Mouse (Mus musculus) liver, embryonic 16.5 days (tissue): ENCODE results near the gene Tmem41b. TPM values are rescaled to one million over a fixed set of nuclear protein-coding genes. Genes with fewer than 3 reads are reported as not detected.
"Not testable (repeated sequence)": the region's sequence is repeated elsewhere in the genome, so short reads cannot be mapped to it uniquely, and the experiment has no call there.

Experiments
- ATAC-seq: fragments of 200-750 bp; cut with Nextera tagmentation; 2 replicates; pipeline ENCODE4 v1.8.0; 2017; ENCODE audit warnings: low read depth, mild to moderate bottlenecking, moderate number of reproducible peaks, moderate library complexity
- H3K27ac ChIP-seq: fragments of 300-500 bp; sonication (generic); 2 replicates; pipeline ENCODE4 v1.5.1; 2014; ENCODE audit warnings: mild to moderate bottlenecking, low read length
- H3K27me3 ChIP-seq: fragments of 300-500 bp; sonication (generic); 2 replicates; pipeline ENCODE4 v1.6.1; 2014; ENCODE audit warnings: low read depth, low read length, mixed read lengths; ENCODE audit not compliant: control insufficient read depth, insufficient read depth
- H3K36me3 ChIP-seq: fragments of 300-500 bp; sonication (generic); 2 replicates; pipeline ENCODE4 v1.6.1; 2014; ENCODE audit warnings: mild to moderate bottlenecking; ENCODE audit not compliant: control insufficient read depth, insufficient read depth
- H3K4me1 ChIP-seq: fragments of 300-500 bp; sonication (generic); 2 replicates; pipeline ENCODE4 v1.6.1; 2014; ENCODE audit warnings: low read depth, low read length, mixed read lengths; ENCODE audit not compliant: control insufficient read depth
- H3K4me2 ChIP-seq: fragments of 300-500 bp; sonication (generic); 2 replicates; pipeline ENCODE4 v1.6.1; 2014; ENCODE audit warnings: low read depth, low read length, mixed read lengths
- H3K4me3 ChIP-seq: fragments of 300-500 bp; sonication (generic); 2 replicates; pipeline ENCODE4 v1.5.1; 2014; ENCODE audit warnings: low read depth, mild to moderate bottlenecking, low read length
- H3K9ac ChIP-seq: fragments of 300-500 bp; sonication (generic); 2 replicates; pipeline ENCODE4 v1.6.1; 2014; ENCODE audit warnings: low read depth, low read length
- H3K9me3 ChIP-seq: fragments of 300-500 bp; sonication (generic); replicated peaks from 2 replicates; pipeline ENCODE4 v1.6.1; 2016; ENCODE audit warnings: low read length; ENCODE audit not compliant: control insufficient read depth
- WGBS: fragments of 180-500 bp; shearing (Covaris S2); extraction: QIAGEN DNeasy Blood & Tissue Kit; methylation state at CpG from one replicate; pipeline ENCODE4 v1.1.7; 2014; ENCODE audit not compliant: insufficient replicate concordance; 5-methylcytosine and 5-hydroxymethylcytosine counted together
- polyA plus RNA-seq: library from polyadenylated mRNA; unstranded; fragments of >200 nt; fragmentation: Nextera tagmentation; extraction: Ambion mirVana; gene quantifications from 2 replicates; pipeline ENCODE4 v1.2.1, GENCODE M21; 2015

Gene Tmem41b
- polyA plus RNA-seq, 1 experiment from 2014 or later = 26.4 TPM

DNA sequence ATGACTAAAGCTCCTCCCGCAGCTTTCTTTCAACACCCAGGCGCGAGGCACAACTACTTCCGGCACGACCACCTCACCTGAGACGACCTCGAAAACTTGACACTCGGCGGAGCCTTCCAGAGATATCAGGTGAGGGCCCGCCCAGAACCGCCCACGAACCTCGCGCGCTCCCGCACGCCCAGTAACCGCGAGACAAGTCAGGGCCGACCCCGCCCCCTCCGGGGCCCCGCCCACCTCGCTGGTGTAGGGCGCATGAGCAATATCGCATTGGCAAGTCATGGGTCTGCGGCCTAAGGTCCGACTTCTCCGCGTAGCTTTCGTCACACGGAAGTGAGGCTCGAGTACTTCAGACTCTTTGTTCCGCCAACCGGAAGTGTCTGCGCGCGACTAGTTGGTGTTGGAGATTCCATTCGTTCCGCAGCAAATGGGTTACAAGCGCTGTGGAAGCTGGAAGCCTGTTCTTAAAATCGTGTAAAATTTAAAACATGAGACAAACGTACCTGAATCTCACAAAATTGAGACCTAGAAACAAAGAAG lies 528 bp downstream of the Tmem41b start:
- Histone ChIP-seq H3K27me3 (no peaks in the 10 kb centered on the region), H3K4me2 (peak overlapping the region; percentile 90), H3K36me3 (no peaks in the 10 kb centered on the region), H3K4me1 (peaks cover 9% of the 10 kb centered on the region; the same call in 1 of the 2 replicates), H3K27ac (peak overlapping the region; percentile 88), H3K4me3 (peak overlapping the region; percentile 74), H3K9me3 (no peaks in the 10 kb centered on the region), H3K9ac (peak overlapping the region; percentile 78)
- WGBS = under 1% methylated on average over 43 of the region's 43 CpGs
- ATAC-seq = peak; percentile 98

DNA sequence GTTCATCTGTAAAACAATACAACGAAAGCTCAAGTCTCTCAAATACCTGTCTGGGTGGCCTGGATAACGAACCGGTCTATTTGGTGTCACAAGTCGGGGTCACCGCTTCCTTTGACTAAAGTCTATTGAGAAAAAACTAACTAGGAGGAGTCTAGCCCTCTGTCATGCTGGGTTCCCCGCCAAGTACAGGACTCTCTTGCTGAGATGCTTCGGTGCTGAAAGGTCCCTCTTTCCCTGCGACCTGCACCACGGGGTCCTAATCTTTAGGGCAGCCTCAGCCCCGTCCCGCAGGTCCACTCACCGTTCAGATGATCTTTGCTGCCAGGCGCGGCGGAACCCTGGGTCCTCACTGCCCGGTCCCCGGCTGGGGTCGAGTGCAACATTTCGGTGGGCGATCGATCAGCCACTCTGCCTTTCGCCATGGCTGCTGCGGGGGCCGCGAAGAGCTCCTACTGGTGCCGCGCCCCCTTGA lies 1.0 kb downstream of the Tmem41b start:
- peak overlapping the region; percentile 78 for H3K9ac ChIP-seq
- peak overlapping the region; percentile 90 for H3K4me2 ChIP-seq
- H3K4me1 ChIP-seq = peaks cover 9% of the 10 kb centered on the region; the same call in 1 of the 2 replicates
- under 1% methylated on average over 27 of the region's 27 CpGs for WGBS
- peak; percentile 18 for ATAC-seq
- peak overlapping the region; percentile 82 for H3K27ac ChIP-seq
- no peaks in the 10 kb centered on the region for H3K36me3 ChIP-seq
- H3K4me3 ChIP-seq = peak overlapping the region; percentile 74
- no peaks in the 10 kb centered on the region for H3K27me3 ChIP-seq
- no peaks in the 10 kb centered on the region for H3K9me3 ChIP-seq

DNA sequence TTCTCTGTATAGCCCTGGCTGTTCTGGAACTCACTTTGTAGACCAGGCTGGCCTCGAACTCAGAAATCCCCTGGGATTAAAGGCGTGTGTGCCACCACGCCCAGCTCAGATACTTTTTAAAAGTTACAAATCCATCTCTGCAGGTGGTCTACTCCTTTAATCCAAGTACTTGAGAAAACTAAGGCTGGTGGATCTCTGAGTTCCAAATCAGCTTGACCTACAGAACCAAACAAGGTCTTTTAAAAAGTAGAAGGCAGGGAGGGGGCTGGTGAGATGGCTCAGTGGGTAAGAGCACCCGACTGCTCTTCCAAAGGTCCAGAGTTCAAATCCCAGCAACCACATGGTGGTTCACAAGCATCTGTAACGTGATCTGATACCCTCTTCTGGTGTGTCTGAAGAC lies 2.1 kb downstream of the Tmem41b start:
- not testable (repeated sequence) for H3K4me2 ChIP-seq, ATAC-seq, H3K4me1 ChIP-seq, H3K9ac ChIP-seq, H3K4me3 ChIP-seq, H3K27me3 ChIP-seq, H3K36me3 ChIP-seq, H3K27ac ChIP-seq, H3K9me3 ChIP-seq
- 70% methylated on average over 5 of the region's 5 CpGs for WGBS

DNA sequence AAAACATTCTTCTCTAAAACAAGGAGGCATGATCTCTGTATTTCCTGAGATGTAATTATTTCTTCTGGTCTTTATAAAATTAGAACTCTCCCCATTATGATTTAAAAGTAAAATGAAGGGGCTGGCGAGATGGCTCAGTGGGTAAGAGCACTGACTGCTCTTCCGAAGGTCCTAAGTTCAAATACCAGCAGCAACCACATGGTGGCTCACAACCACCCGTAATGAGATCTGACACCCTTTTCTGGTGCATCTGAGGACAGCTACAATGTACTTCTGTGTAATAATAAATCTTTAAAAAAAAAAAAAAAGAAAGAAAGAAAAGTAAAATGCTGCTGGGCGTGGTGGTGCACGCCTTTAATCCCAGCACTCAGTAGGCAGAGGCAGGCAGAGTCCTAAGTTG lies 9.6 kb downstream of the Tmem41b start:
- 59% methylated on average over 5 of the region's 5 CpGs for WGBS
- H3K9me3 ChIP-seq, H3K4me1 ChIP-seq, H3K9ac ChIP-seq, H3K4me3 ChIP-seq, H3K27me3 ChIP-seq, H3K36me3 ChIP-seq, H3K4me2 ChIP-seq, ATAC-seq, H3K27ac ChIP-seq: not testable (repeated sequence)

DNA sequence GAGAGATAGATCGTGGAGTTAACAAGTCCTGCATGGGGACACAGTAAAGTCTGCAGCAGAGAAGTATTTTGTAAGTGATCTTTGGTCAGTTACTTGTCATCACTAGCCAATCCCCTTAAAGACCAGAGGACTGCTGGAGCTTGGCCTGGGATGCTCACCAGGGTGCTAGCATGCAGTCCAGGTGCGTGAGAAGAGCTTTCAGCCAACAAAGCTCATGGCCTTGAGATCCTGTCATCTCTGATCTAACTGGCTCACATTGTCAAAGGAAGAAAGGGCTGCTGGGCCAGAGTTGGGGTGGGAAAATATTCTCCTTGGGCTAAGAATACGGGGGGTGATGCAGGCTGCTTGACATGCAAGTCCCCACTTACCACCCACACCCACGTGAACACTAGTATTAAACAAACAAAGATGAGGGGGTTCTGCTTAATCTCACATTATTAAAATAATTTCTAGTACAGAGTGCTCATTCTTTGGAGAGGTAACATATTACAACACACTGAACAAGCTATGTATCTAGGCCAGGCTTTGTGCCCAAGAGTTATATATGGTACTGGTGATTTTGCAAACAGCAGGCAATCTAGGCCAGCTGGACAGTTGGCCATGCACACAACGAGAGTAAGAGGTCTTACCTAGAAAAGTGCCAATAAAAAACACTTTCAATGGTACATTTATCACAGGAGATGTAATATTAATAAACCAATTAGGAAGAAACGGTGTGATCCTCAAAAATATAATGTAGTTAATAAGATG lies 10.6 kb downstream of the Tmem41b start:
- no peak overlapping the region for H3K4me2 ChIP-seq
- no peaks in the 10 kb centered on the region for H3K4me1 ChIP-seq
- H3K27me3 ChIP-seq = no peaks in the 10 kb centered on the region
- H3K9ac ChIP-seq = no peak overlapping the region
- no peak overlapping the region for H3K4me3 ChIP-seq
- H3K36me3 ChIP-seq = peaks cover 9% of the 10 kb centered on the region
- no peak overlapping the region for H3K27ac ChIP-seq
- ATAC-seq = no peak
- no peaks in the 10 kb centered on the region for H3K9me3 ChIP-seq
- 77% methylated on average over 6 of the region's 6 CpGs for WGBS

DNA sequence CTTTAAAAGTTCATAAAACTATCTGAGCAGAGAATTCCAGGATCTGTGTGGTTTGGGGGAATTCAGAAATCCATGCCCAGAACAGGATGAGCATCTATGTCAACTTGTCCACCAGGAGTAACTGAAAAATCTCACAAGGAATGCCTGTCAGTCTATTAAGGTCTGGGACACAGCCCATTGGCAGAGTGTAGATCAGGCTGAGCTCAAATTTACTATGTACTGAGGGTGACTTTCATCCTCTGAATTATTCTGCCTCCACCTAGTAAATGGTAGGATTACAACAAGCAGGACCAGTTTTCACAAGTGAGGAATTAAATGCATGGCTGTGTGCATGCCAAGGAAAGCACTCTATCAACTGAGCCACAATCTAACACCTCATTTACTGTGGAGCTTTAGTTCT lies 17.2 kb downstream of the Tmem41b start:
- no peak for ATAC-seq
- Histone ChIP-seq H3K27me3 (no peaks in the 10 kb centered on the region), H3K9ac (no peak overlapping the region), H3K4me2 (no peak overlapping the region), H3K4me1 (no peaks in the 10 kb centered on the region), H3K36me3 (peaks cover 3% of the 10 kb centered on the region; the same call in 1 of the 2 replicates), H3K27ac (no peak overlapping the region), H3K9me3 (no peaks in the 10 kb centered on the region), H3K4me3 (no peak overlapping the region)

DNA sequence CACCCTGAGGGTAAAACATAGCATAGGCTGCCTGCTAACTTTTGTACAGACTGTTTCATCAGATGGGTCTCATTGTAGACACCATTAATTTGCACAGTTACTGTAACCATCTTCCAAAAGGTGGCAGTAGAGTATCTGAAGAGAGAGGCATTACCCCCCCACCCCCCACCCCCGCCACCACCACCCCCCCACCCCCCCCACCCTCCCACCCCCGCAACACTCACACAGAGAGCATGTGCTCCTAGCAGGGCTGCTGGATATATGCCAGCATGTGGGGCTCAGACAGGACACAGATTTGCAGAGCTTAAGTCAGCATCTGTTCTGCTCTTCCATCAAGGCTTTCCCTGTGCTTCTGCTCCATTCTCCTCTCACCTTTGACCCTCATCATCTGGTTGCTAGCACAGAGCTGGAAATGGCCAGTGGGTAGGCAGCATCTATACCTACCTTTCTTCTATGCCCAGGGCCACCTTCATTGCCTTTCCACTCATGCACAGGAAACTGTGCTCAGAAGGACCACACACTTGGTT lies 17.7 kb downstream of the Tmem41b start:
- peaks cover 3% of the 10 kb centered on the region; the same call in 1 of the 2 replicates for H3K36me3 ChIP-seq
- no peak overlapping the region for H3K27ac ChIP-seq
- peak; percentile 35 for ATAC-seq
- H3K4me3 ChIP-seq = no peak overlapping the region
- H3K9me3 ChIP-seq = no peaks in the 10 kb centered on the region
- H3K9ac ChIP-seq = no peak overlapping the region
- H3K27me3 ChIP-seq = no peaks in the 10 kb centered on the region
- H3K4me1 ChIP-seq = no peaks in the 10 kb centered on the region
- H3K4me2 ChIP-seq = no peak overlapping the region
- no CpG with 5 or more reads among the region's 2 CpGs for WGBS

DNA sequence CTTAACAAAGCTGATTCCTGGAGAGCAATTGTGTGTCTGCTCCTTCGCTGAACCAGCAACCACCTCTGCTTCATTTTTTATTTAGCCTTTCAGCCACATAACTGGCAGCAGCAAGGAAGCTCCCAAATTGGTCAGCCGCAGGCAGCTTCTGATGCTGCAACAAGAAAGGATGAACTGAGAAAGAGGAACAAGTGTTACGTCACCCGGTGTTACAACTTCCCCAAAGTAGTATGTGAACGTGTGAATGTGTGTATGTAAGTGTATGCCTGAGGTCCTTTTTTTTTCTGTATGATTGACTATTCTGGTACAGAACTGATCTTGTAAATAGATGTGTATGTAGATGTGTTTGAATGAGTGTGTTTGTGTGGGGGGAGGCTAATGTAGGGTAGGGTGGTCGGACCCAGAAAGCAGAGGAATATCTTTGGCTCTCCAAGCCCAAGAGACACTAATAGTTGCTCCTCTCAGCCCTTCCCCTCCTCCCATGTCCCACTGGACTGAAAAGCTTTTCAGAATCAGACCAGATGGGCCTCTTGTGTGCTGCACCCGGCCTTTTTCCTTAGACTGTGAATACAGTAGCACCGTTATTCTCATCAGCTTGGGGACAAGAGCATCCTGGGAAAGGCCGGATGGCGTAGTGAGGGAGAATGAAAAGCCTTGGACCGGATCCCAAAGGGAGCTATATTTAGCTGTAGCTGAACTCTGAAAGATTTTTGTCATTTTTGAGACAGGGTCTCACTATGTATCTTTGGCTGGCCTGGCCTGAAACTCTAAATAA lies 18.7 kb downstream of the Tmem41b start:
- Histone ChIP-seq H3K4me1 (no peaks in the 10 kb centered on the region), H3K27me3 (no peaks in the 10 kb centered on the region), H3K9me3 (no peaks in the 10 kb centered on the region), H3K27ac (no peak overlapping the region), H3K4me2 (no peak overlapping the region), H3K9ac (no peak overlapping the region), H3K36me3 (peaks cover 3% of the 10 kb centered on the region; the same call in 1 of the 2 replicates), H3K4me3 (no peak overlapping the region)
- no peak for ATAC-seq
- WGBS = 52% methylated on average over 11 of the region's 11 CpGs

DNA sequence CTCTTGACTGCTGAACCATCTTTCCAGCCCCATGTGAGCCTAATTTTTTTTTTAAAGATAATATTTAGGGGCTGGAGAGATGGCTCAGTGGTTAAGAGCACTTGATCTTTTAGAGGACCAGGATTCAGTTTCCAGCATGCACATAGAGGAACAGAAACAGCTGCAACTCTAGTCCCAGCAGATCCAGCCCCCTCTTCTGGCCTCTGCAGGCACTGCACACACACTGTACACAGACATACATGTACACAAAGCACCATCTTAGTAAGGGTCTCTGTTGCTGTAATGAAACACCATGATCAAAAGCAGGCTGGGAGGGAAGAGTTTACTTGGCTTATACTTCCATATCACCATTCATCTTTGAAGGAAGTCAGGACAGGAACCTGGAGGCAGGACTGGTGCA lies 21.1 kb downstream of the Tmem41b start:
- Histone ChIP-seq H3K27ac (no peak overlapping the region), H3K4me1 (peaks cover 1% of the 10 kb centered on the region), H3K27me3 (no peaks in the 10 kb centered on the region), H3K9me3 (no peaks in the 10 kb centered on the region), H3K36me3 (no peaks in the 10 kb centered on the region), H3K4me3 (no peak overlapping the region), H3K4me2 (no peak overlapping the region), H3K9ac (no peak overlapping the region)
- ATAC-seq = no peak
